Mouse (Mus musculus) limb, embryonic 13.5 days (tissue): ENCODE measurements at regions not wholly inside any gene's neighbourhood (a gene's known extent, or its start where the extent isn't known, plus 50 kb on each side); places are given as distances from the start of the nearest gene placed in this dataset. TPM values are rescaled to one million over a fixed set of nuclear protein-coding genes. Genes with fewer than 3 reads are reported as not detected.

Experiments used
- ATAC-seq: fragments of 200-750 bp; cut with Nextera tagmentation; 2 replicates; pipeline ENCODE4 v1.8.0; 2017; ENCODE audit warnings: low read depth, moderate number of reproducible peaks, moderate TSS enrichment; ENCODE audit not compliant: low FRiP score
- H3K27ac ChIP-seq: fragments of 300-500 bp; sonication (generic); 2 replicates; pipeline ENCODE4 v1.5.1; 2015; ENCODE audit warnings: inconsistent platforms, mild to moderate bottlenecking, moderate library complexity
- H3K27me3 ChIP-seq: fragments of 300-500 bp; sonication (generic); 2 replicates; pipeline ENCODE4 v1.6.1; 2015; ENCODE audit warnings: mild to moderate bottlenecking, inconsistent platforms
- H3K36me3 ChIP-seq: fragments of 300-500 bp; sonication (generic); 2 replicates; pipeline ENCODE4 v1.6.1; 2015; ENCODE audit warnings: inconsistent platforms, mild to moderate bottlenecking, moderate library complexity
- H3K4me1 ChIP-seq: fragments of 300-500 bp; sonication (generic); 2 replicates; pipeline ENCODE4 v1.6.1; 2015; ENCODE audit warnings: inconsistent platforms
- H3K4me2 ChIP-seq: fragments of 300-500 bp; sonication (generic); replicated peaks from 2 replicates; pipeline ENCODE4 v1.6.1; 2015; ENCODE audit warnings: inconsistent platforms, mild to moderate bottlenecking, moderate library complexity
- H3K4me3 ChIP-seq: fragments of 300-500 bp; sonication (generic); 2 replicates; pipeline ENCODE4 v1.5.1; 2015; ENCODE audit warnings: moderate library complexity, mild to moderate bottlenecking, inconsistent platforms
- H3K9ac ChIP-seq: fragments of 300-500 bp; sonication (generic); 2 replicates; pipeline ENCODE4 v1.6.1; 2015; ENCODE audit warnings: mild to moderate bottlenecking, inconsistent platforms
- H3K9me3 ChIP-seq: fragments of 300-500 bp; sonication (generic); 2 replicates; pipeline ENCODE4 v1.6.1; 2016; ENCODE audit warnings: inconsistent platforms
- WGBS: fragments of 180-500 bp; shearing (Covaris S2); methylation state at CpG from one replicate; pipeline ENCODE4 v1.1.7; 2015; 5-methylcytosine and 5-hydroxymethylcytosine counted together
- microRNA counts: library from miRNA; unstranded; fragments of <30 nt; microRNA quantifications from one replicate; lab custom pipeline; 2016
- microRNA-seq: library from miRNA; unstranded; fragments of <30 nt; microRNA quantifications from one replicate; pipeline ENCODE4, GENCODE M21; 2016

- Histone ChIP-seq H3K4me2 (no peak overlapping the region), H3K27ac (no peak overlapping the region), H3K27me3 (peaks cover 68% of the 10 kb centered on the region), H3K36me3 (no peaks in the 10 kb centered on the region), H3K4me1 (no peaks in the 10 kb centered on the region), H3K9me3 (no peaks in the 10 kb centered on the region), H3K4me3 (no peak overlapping the region), H3K9ac (no peak overlapping the region)
- no peak for ATAC-seq
- WGBS: 89% methylated on average over 7 of the region's 7 CpGs
Measured at GRCm38 (mm10) chr12:110224250-110224649, 54.6 kb upstream of the Dio3 start.

DNA sequence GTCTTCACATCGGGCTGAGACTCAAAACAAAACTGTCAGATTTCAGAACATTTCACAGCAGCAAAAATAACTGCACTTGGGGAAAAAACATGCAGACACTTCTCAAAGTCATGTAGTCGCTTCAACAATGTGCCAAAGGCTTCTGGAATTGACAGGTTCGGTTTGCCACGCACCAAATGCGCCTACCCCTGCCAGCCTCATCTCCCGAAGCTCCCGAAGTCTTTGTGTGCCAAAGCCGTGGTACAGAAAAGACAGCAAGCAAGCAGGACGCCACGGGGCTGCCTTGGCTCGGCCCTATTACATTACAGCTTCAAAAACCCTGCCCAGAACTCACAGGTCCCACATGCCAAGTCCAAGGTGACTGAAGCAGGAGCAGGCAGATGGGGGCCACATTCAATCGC is 50.9 kb upstream of the Dio3 start:
- Histone ChIP-seq H3K9me3 (no peaks in the 10 kb centered on the region), H3K4me3 (no peak overlapping the region), H3K27me3 (peaks cover 79% of the 10 kb centered on the region), H3K4me1 (peaks cover 9% of the 10 kb centered on the region; the same call in 1 of the 2 replicates), H3K4me2 (no peak overlapping the region), H3K9ac (no peak overlapping the region), H3K36me3 (no peaks in the 10 kb centered on the region), H3K27ac (no peak overlapping the region)
- ATAC-seq: no peak
- 85% methylated on average over 12 of the region's 12 CpGs for whole genome bisulfite sequencing

MicroRNAs in the stretch of these regions (microRNA counts, 519-probe panel; counts per million panel counts)
- 3,023 counts per million, percentile 51 among the panel's probes with 10 or more counts for microRNA mmu-miR-1193 (lab: Ali Mortazavi, UCI)
- 2,164 counts per million, percentile 29 among the panel's probes with 10 or more counts for microRNA mmu-miR-1197 (lab: Ali Mortazavi, UCI)
- 3,703 counts per million, percentile 69 among the panel's probes with 10 or more counts for microRNA mmu-miR-134 (lab: Ali Mortazavi, UCI)
- microRNA mmu-miR-154 (lab: Ali Mortazavi, UCI): 4,078 counts per million, percentile 78 among the panel's probes with 10 or more counts
- not detected for microRNA mmu-miR-299 (lab: Ali Mortazavi, UCI)
- 4,234 counts per million, percentile 82 among the panel's probes with 10 or more counts for microRNA mmu-miR-300 (lab: Ali Mortazavi, UCI)
- not detected for microRNA mmu-miR-3072 (lab: Ali Mortazavi, UCI)
- 3,554 counts per million, percentile 65 among the panel's probes with 10 or more counts for microRNA mmu-miR-323-3p (lab: Ali Mortazavi, UCI)
- not detected for microRNA mmu-miR-323-5p (lab: Ali Mortazavi, UCI)
- microRNA mmu-miR-329 (lab: Ali Mortazavi, UCI): 4,648 counts per million, percentile 89 among the panel's probes with 10 or more counts
- 4,468 counts per million, percentile 86 among the panel's probes with 10 or more counts for microRNA mmu-miR-369-3p (lab: Ali Mortazavi, UCI)
- microRNA mmu-miR-369-5p (lab: Ali Mortazavi, UCI): 3,250 counts per million, percentile 55 among the panel's probes with 10 or more counts
- microRNA mmu-miR-376a (lab: Ali Mortazavi, UCI): 4,406 counts per million, percentile 84 among the panel's probes with 10 or more counts
- microRNA mmu-miR-376b (lab: Ali Mortazavi, UCI): 4,812 counts per million, percentile 92 among the panel's probes with 10 or more counts
- microRNA mmu-miR-376c (lab: Ali Mortazavi, UCI): 4,312 counts per million, percentile 82 among the panel's probes with 10 or more counts
- microRNA mmu-miR-377 (lab: Ali Mortazavi, UCI): 4,523 counts per million, percentile 87 among the panel's probes with 10 or more counts
- 3,562 counts per million, percentile 66 among the panel's probes with 10 or more counts for microRNA mmu-miR-379 (lab: Ali Mortazavi, UCI)
- 2,539 counts per million, percentile 37 among the panel's probes with 10 or more counts for microRNA mmu-miR-380-3p (lab: Ali Mortazavi, UCI)
- 1,961 counts per million, percentile 24 among the panel's probes with 10 or more counts for microRNA mmu-miR-380-5p (lab: Ali Mortazavi, UCI)
- 4,054 counts per million, percentile 78 among the panel's probes with 10 or more counts for microRNA mmu-miR-381 (lab: Ali Mortazavi, UCI)
- microRNA mmu-miR-382 (lab: Ali Mortazavi, UCI): 4,374 counts per million, percentile 83 among the panel's probes with 10 or more counts
- 3,062 counts per million, percentile 52 among the panel's probes with 10 or more counts for microRNA mmu-miR-409-3p (lab: Ali Mortazavi, UCI)
- microRNA mmu-miR-409-5p (lab: Ali Mortazavi, UCI): 2,734 counts per million, percentile 44 among the panel's probes with 10 or more counts
- microRNA mmu-miR-410 (lab: Ali Mortazavi, UCI): 4,554 counts per million, percentile 88 among the panel's probes with 10 or more counts
- 3,507 counts per million, percentile 64 among the panel's probes with 10 or more counts for microRNA mmu-miR-411 (lab: Ali Mortazavi, UCI)
- 1,273 counts per million, percentile 12 among the panel's probes with 10 or more counts for microRNA mmu-miR-412 (lab: Ali Mortazavi, UCI)
- microRNA mmu-miR-453 (lab: Ali Mortazavi, UCI): not detected
- not detected for microRNA mmu-miR-485 (lab: Ali Mortazavi, UCI)
- 4,015 counts per million, percentile 76 among the panel's probes with 10 or more counts for microRNA mmu-miR-487b (lab: Ali Mortazavi, UCI)
- not detected for microRNA mmu-miR-494 (lab: Ali Mortazavi, UCI)
- 4,382 counts per million, percentile 84 among the panel's probes with 10 or more counts for microRNA mmu-miR-495 (lab: Ali Mortazavi, UCI)
- microRNA mmu-miR-496 (lab: Ali Mortazavi, UCI): 1,500 counts per million, percentile 15 among the panel's probes with 10 or more counts
- microRNA mmu-miR-539 (lab: Ali Mortazavi, UCI): 3,328 counts per million, percentile 57 among the panel's probes with 10 or more counts
- 3,804 counts per million, percentile 73 among the panel's probes with 10 or more counts for microRNA mmu-miR-541 (lab: Ali Mortazavi, UCI)
- 4,085 counts per million, percentile 79 among the panel's probes with 10 or more counts for microRNA mmu-miR-543 (lab: Ali Mortazavi, UCI)
- not detected for microRNA mmu-miR-544 (lab: Ali Mortazavi, UCI)
- microRNA mmu-miR-654-3p (lab: Ali Mortazavi, UCI): 1,422 counts per million, percentile 14 among the panel's probes with 10 or more counts
- microRNA mmu-miR-654-5p (lab: Ali Mortazavi, UCI): not detected
- not detected for microRNA mmu-miR-666-3p (lab: Ali Mortazavi, UCI)
- not detected for microRNA mmu-miR-666-5p (lab: Ali Mortazavi, UCI)
- microRNA mmu-miR-667 (lab: Ali Mortazavi, UCI): 3,015 counts per million, percentile 50 among the panel's probes with 10 or more counts
- 1,375 counts per million, percentile 14 among the panel's probes with 10 or more counts for microRNA mmu-miR-668 (lab: Ali Mortazavi, UCI)
- microRNA mmu-miR-679 (lab: Ali Mortazavi, UCI): not detected
- microRNA mmu-miR-758 (lab: Ali Mortazavi, UCI): not detected
- microRNA mmu-miR-882 (lab: Ali Mortazavi, UCI): not detected

Small RNAs in the stretch of these regions (microRNA-seq; reads per million reads assigned to microRNA genes)
- gene Gm24321: not detected
- not detected for gene Gm25252
- not detected for gene Gm25750
- gene Gm27379: not detected
- gene Gm44322: not detected
- 1,279 reads per million, percentile 78 among the genes with 10 or more reads in this experiment for gene Mir1193
- gene Mir1197: 3.0 reads per million, percentile 12 among the genes with 10 or more reads in this experiment
- 1,875 reads per million, percentile 81 among the genes with 10 or more reads in this experiment for gene Mir134
- gene Mir154: 1,744 reads per million, percentile 81 among the genes with 10 or more reads in this experiment
- 0.52 reads per million for gene Mir299a
- gene Mir299b: not detected
- gene Mir300: 716 reads per million, percentile 73 among the genes with 10 or more reads in this experiment
- gene Mir3072: 32.4 reads per million, percentile 40 among the genes with 10 or more reads in this experiment
- gene Mir323: 560 reads per million, percentile 70 among the genes with 10 or more reads in this experiment
- gene Mir329: 252 reads per million, percentile 64 among the genes with 10 or more reads in this experiment
- gene Mir369: 5,865 reads per million, percentile 91 among the genes with 10 or more reads in this experiment
- gene Mir376a: not detected
- 494 reads per million, percentile 69 among the genes with 10 or more reads in this experiment for gene Mir376b
- 563 reads per million, percentile 70 among the genes with 10 or more reads in this experiment for gene Mir376c
- gene Mir377: 134 reads per million, percentile 57 among the genes with 10 or more reads in this experiment
- gene Mir379: 4,943 reads per million, percentile 90 among the genes with 10 or more reads in this experiment
- gene Mir380: not detected
- 4,896 reads per million, percentile 90 among the genes with 10 or more reads in this experiment for gene Mir381
- 4,417 reads per million, percentile 89 among the genes with 10 or more reads in this experiment for gene Mir382
- not detected for gene Mir409
- gene Mir410: 216 reads per million, percentile 62 among the genes with 10 or more reads in this experiment
- gene Mir411: 11,164 reads per million, percentile 96 among the genes with 10 or more reads in this experiment
- 119 reads per million, percentile 55 among the genes with 10 or more reads in this experiment for gene Mir412
- gene Mir453: not detected
- gene Mir485: 284 reads per million, percentile 65 among the genes with 10 or more reads in this experiment
- 13,338 reads per million, percentile 96 among the genes with 10 or more reads in this experiment for gene Mir487b
- 374 reads per million, percentile 68 among the genes with 10 or more reads in this experiment for gene Mir494
- gene Mir495: 121 reads per million, percentile 55 among the genes with 10 or more reads in this experiment
- gene Mir496a: 179 reads per million, percentile 61 among the genes with 10 or more reads in this experiment
- gene Mir539: not detected
- 2,209 reads per million, percentile 83 among the genes with 10 or more reads in this experiment for gene Mir541
- gene Mir543: 667 reads per million, percentile 72 among the genes with 10 or more reads in this experiment
- gene Mir544: 2.4 reads per million, percentile 8 among the genes with 10 or more reads in this experiment
- gene Mir654: not detected
- gene Mir666: 45.8 reads per million, percentile 43 among the genes with 10 or more reads in this experiment
- gene Mir667: 197 reads per million, percentile 61 among the genes with 10 or more reads in this experiment
- 29.6 reads per million, percentile 39 among the genes with 10 or more reads in this experiment for gene Mir668
- gene Mir679: 117 reads per million, percentile 55 among the genes with 10 or more reads in this experiment
- 25.2 reads per million, percentile 37 among the genes with 10 or more reads in this experiment for gene Mir758
- not detected for gene Mir882
